Mouse (Mus musculus) brain, embryonic 14.5 days (tissue): Measurements from ENCODE around the gene Cenpt.

Experiments used
- CTCF ChIP-seq: fragments of 200-500 bp; IDR thresholded peaks from 2 replicates; pipeline ENCODE4 v1.5.1; 2012; ENCODE audit warnings: inconsistent platforms, mild to moderate bottlenecking, moderate library complexity, borderline replicate concordance; ENCODE audit not compliant: insufficient read depth, insufficient read length; ENCODE audit errors: extremely low read depth
- POLR2A ChIP-seq: fragments of 200-500 bp; IDR thresholded peaks from 2 replicates; pipeline ENCODE4 v1.6.1; 2012; ENCODE audit warnings: mild to moderate bottlenecking, inconsistent platforms, borderline replicate concordance; ENCODE audit not compliant: poor library complexity, insufficient read depth, insufficient read length, severe bottlenecking; ENCODE audit errors: extremely low read depth

GRCm38 (mm10) chr8:105795785-105796184 is 57.3 kb downstream of the Cenpt start:
- no peak for TF ChIP-seq POLR2A
- no peak for TF ChIP-seq CTCF
